Mouse (Mus musculus) v-Abl transformed pro-B cells (cell line): ENCODE results near the gene Tex9.

Source experiments
- in situ Hi-C, 2 experiments: fragments of 400-800 bp; cut with MboI; formaldehyde crosslinking; loops; one replicate each; pipeline ENCODE4 v1.15.1; 2025; ENCODE audit not compliant: unreplicated experiment in 2 of 2

Tex9 gene

DNA sequence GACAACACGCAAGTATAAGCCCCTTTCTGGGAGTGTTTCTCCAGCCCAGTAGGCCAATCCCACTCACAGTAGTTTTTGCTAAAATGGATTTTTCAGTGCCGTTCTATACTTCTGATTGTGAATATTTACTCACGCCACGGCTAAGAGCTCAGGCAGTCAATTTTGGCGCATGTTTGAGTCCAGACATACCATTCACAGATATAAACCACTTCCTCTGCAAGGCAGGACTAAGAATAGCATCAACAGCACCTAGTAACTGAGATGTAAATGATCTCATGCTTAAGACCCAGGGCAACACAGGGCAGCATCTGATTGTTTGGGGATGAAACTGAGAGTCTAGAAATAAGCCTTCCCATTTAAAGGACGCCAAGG, at the start of gene Tex9:
Tex9 (minus strand) TSS at position 19 of the 372 bp plus-strand sequence.
- in situ Hi-C loops = loop anchor here (5.0 kb wide), 1 partner anchor 35 kb away; no protein-coding TSS in a partner anchor

DNA sequence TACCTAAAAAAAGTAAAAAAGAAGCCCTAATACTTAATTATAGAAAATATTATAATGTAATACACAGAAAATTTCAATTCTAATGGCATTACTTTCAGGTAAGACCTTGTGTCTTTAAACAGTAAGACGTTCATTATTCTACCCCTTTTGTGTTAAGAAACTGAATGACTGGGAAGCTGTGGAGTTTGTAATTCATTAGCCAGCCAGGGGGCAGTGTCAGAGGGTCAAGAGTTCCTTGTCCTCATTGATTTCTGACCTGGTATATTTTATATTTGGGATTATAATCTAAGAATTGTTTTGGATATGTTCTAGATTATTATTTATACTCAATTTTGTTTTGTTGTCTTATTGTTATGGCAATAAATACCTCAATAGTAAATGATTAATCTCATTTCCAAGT, 45.1 kb upstream of the Tex9 start:
- in situ Hi-C loops = loop anchor here (5.0 to 25.0 kb wide), 3 partner anchors 35 to 135 kb away; partner anchors contain the start of gene Nedd4 (in 1 of the 2)

GRCm38 (mm10) chr9:72535394-72535793, 43.4 kb upstream of the Tex9 start:
- in situ Hi-C loops = loop anchor here (5.0 to 25.0 kb wide), 3 partner anchors 37 to 137 kb away; partner anchors contain the start of gene Nedd4 (in 1 of the 2)

DNA sequence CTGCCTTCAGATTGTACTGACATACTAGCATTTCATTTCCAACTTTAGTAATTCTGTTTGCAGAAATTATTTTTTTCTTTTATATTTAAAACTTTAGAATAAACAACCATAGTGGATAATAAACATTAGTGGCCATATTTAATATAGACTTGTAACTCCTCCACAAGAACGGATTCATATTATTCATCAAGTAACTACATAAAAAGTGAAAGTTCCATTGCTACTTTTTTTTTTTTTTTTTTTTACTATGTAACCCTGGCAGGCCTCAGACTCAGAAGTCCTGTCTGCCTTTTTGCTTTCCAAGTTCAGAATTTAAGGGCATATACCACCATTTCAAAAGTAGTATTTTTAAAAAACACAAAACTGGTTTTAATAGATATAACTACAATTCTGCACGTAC, 43.0 kb upstream of the Tex9 start:
- in situ Hi-C loops = loop anchor here (5.0 to 25.0 kb wide), 3 partner anchors 37 to 137 kb away; partner anchors contain the start of gene Nedd4 (in 1 of the 2)

- in situ Hi-C loops = loop anchor here in 1 of 2 experiments (25.0 kb wide), 1 partner anchor 129 kb away; the partner anchor contains the start of gene Nedd4
These were observed 41.0 kb upstream of the Tex9 start for GRCm38 (mm10) chr9:72533089-72533415.

DNA sequence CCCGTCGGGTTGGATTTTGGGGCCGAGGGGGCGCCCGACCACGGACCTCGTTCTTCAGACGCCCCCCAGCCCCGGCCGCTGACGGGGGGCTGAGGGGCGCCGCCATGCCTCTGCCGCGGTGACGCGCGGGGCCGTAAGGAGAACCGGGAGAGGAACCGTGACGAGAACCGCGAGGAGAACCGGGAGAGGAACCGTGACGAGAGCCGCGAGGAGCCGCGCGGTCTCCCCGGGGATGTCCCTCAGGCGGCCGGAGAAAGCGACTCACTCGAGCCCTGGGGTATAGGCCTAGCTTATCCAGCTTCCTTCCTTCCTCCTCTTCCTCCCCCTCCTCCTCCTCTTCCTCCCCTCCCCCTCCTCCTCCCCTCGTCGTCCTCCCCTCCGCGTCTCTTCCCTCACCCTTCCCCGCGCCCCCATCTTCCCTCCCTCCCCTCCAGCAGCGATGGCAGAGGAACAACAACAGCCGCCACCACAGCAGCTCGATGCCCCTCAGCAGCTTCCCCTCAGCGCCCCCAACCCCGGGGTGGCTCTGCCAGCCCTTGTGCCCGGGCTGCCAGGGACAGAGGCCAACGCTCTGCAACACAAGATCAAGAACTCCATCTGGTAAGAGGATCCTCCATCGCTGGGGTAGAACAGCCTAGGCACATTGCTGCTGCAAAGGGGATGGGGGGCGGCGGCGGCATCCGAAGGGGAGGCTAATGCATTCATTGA, 40.5 kb upstream of the Tex9 start:
- in situ Hi-C loops = loop anchor here in 1 of 2 experiments (25.0 kb wide), 1 partner anchor 130 kb away; the partner anchor contains the start of gene Nedd4

GRCm38 (mm10) chr9:72531996-72532380, 40.0 kb upstream of the Tex9 start, which contains the start of gene Rfx7:
TSS of gene Rfx7 (plus strand) at chr9:72532240.
- in situ Hi-C loops = loop anchor here in 1 of 2 experiments (25.0 kb wide), 1 partner anchor 130 kb away; the partner anchor contains the start of gene Nedd4

- in situ Hi-C loops = loop anchor here in 1 of 2 experiments (25.0 kb wide), 1 partner anchor 131 kb away; the partner anchor contains the start of gene Nedd4
These were observed 39.4 kb upstream of the Tex9 start for GRCm38 (mm10) chr9:72531291-72531995.

DNA sequence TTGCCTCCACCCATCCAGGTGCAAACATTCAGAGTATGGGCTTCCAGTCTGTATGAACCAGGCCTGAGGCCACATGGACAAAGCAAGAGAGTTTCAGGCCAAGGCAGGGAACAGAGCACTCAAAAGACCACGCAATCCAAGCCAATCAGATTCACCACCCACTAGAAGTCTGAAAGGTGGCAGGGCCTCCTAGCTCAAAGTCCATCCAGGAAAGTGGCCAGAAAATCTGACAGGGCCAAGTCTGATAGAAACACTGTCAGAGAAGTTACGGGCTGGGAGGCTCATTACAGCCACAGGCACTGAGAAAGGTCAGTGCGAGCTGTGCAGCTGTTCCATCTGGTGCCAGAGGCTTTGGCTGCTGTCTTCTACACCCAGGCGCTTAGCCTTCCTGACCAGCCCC, 38.8 kb upstream of the Tex9 start:
- in situ Hi-C loops = loop anchor here in 1 of 2 experiments (25.0 kb wide), 1 partner anchor 131 kb away; the partner anchor contains the start of gene Nedd4

GRCm38 (mm10) chr9:72530237-72530636, 38.2 kb upstream of the Tex9 start:
- in situ Hi-C loops = loop anchor here in 1 of 2 experiments (25.0 kb wide), 1 partner anchor 132 kb away; the partner anchor contains the start of gene Nedd4

DNA sequence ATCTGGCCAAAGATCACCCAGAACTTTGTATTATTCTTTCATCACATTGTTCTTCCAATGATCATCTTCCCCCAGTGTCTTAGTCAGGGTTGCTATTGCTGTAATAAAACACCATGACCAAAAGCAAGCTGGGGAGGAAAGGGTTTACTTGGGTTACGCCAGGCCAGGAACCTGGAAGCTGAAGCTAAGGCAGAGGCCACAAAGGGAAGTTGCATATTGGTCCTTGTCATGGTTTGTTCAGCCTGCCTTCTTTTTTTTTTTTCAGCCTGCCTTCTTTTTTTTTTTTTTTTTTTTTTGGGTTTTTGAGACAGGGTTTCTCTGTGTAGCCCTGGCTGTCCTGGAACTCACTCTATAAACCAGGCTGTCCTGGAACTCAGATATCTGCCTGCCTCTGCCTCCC, 34.1 kb upstream of the Tex9 start:
- in situ Hi-C loops = loop anchor here (5.0 to 25.0 kb wide), 3 partner anchors 34 to 136 kb away; partner anchors contain the start of genes Tex9 (in 2 of the 2) and Nedd4 (in 1 of the 2)

DNA sequence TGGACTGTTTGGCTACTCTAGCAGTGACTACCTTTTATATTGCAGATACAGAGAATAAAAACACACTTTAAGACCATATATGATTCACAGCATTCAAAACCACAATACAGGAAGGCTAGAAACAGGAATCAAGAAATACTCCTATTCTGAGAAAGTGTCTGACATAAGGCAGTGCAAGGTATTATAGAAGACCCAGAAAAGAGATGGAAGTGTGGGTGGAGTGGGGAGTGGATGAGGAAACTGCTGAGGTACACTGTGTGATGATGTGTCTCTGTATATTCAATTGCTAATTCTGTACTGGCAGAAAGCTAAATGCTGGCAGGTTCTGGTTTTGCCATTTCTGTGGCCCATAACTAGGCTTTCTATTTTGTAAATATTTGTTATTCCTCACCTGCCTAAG, 28.8 kb upstream of the Tex9 start:
- in situ Hi-C loops = no loop called here

DNA sequence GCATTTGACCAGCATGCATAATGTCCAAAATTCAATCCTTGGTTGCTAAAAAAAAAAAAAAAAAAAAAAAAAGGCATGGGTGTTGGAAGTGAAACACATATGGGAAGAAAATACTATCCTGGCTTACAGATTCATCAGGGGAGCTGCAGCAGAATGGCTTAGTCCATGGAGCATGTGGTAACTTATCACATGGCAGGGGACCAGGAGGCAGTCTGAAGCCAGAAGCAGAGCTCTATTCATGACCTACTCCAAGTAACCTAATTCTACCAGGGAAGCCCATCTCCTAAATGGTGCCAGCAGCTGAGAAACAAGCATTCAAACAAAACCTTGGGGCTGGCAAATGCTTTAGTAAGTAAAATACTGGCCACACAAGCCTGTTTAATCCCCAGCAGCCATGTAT, 27.2 kb upstream of the Tex9 start:
- in situ Hi-C loops = no loop called here

DNA sequence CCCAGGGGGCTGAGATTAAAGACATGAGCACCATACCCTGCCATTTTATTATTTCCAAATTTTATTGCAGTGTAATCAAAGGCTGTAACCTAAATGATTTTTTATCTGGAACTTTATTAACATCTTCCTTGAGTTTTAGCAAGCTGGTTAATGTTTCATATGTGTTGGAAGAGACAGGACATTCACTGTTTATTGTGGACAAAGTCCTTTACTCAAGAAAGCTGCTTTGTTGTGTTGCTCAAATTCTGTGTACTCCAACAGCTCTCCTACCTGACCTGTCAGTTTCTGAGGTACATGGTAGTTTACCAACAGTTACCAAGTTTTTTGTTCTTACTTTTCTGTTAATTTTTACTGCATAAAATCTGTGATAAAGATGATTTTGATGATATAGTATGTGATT, 23.4 kb upstream of the Tex9 start:
- in situ Hi-C loops = no loop called here

- in situ Hi-C loops = no loop called here
These were observed 20.4 kb upstream of the Tex9 start for GRCm38 (mm10) chr9:72512229-72512981.

GRCm38 (mm10) chr9:72497171-72497570, 5.2 kb upstream of the Tex9 start:
- in situ Hi-C loops = no loop called here

- in situ Hi-C loops = no loop called here
These were observed 4.7 kb upstream of the Tex9 start for GRCm38 (mm10) chr9:72496691-72497090.

DNA sequence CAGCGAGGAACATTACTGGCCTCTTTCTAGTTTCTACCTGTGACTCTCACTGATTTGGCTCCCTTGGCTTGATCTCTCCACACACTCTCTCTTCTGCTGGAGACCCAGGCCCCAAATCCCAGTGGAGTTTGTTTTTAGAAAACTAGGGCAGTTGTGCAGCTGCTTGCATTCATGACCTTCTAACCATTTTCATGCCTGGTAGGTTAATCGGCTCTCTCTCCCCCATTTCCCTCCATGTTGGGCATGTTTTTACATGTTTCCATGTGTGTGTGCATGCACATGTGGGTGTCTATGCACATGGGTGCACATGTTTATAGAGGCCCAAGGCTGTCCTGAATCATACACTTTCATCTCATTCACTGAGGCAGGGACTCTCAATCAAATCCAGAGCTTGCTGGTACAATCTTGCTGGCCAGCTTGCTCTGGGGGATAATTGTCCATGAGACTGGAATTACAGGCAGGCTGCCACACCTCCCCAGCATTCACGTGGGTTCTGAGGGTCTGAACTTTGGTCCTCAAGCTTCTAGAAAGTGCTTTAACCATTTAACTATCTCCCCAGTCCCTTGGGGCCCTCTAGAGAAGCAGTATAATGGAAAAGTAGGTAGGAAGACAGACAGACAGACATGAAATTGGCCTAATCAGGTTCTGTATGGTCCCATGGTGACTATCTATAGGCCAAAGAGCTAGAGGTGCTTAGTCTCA, 2.1 kb upstream of the Tex9 start:
- in situ Hi-C loops = loop anchor here (5.0 kb wide), 1 partner anchor 33 kb away; no protein-coding TSS in a partner anchor

- in situ Hi-C loops = loop anchor here (5.0 kb wide), 1 partner anchor 34 kb away; no protein-coding TSS in a partner anchor
These were observed 1.5 kb upstream of the Tex9 start for GRCm38 (mm10) chr9:72493465-72493864.
